Mouse (Mus musculus) neural tube, embryonic 11.5 days (tissue): Measurements from ENCODE around the gene Bag6. TPM values are rescaled to one million over a fixed set of nuclear protein-coding genes. Genes with fewer than 3 reads are reported as not detected.

Source experiments
- ATAC-seq: fragments of 200-750 bp; cut with Nextera tagmentation; 2 replicates; pipeline ENCODE4 v1.8.0; 2017; ENCODE audit warnings: moderate number of reproducible peaks, mild to moderate bottlenecking, moderate TSS enrichment, moderate library complexity; ENCODE audit not compliant: insufficient read depth, low FRiP score, low TSS enrichment
- DNase-seq: peaks from one replicate; pipeline ENCODE4 v3.0.0-alpha.2; 2015; ENCODE audit warnings: low spot score
- H3K27ac ChIP-seq: fragments of 300-500 bp; sonication (generic); 2 replicates; pipeline ENCODE4 v1.5.1; 2014; ENCODE audit warnings: low read depth, mild to moderate bottlenecking, low read length
- H3K27me3 ChIP-seq: fragments of 300-500 bp; sonication (generic); 2 replicates; pipeline ENCODE4 v1.6.1; 2014; ENCODE audit warnings: mild to moderate bottlenecking, low read length, mixed read lengths; ENCODE audit not compliant: control insufficient read depth, insufficient read depth
- H3K36me3 ChIP-seq: fragments of 300-500 bp; sonication (generic); 2 replicates; pipeline ENCODE4 v1.6.1; 2014; ENCODE audit warnings: mild to moderate bottlenecking, low read length, moderate library complexity, mixed read lengths; ENCODE audit not compliant: control insufficient read depth, insufficient read depth
- H3K4me1 ChIP-seq: fragments of 300-500 bp; sonication (generic); 2 replicates; pipeline ENCODE4 v1.6.1; 2014; ENCODE audit warnings: low read length, mixed read lengths; ENCODE audit not compliant: control insufficient read depth, insufficient read depth
- H3K4me2 ChIP-seq: fragments of 300-500 bp; sonication (generic); 2 replicates; pipeline ENCODE4 v1.6.1; 2014; ENCODE audit warnings: low read depth, mild to moderate bottlenecking, moderate library complexity
- H3K4me3 ChIP-seq: fragments of 300-500 bp; sonication (generic); 2 replicates; pipeline ENCODE4 v1.5.1; 2014; ENCODE audit warnings: low read depth, low read length
- H3K9ac ChIP-seq: fragments of 300-500 bp; sonication (generic); 2 replicates; pipeline ENCODE4 v1.6.1; 2014; ENCODE audit warnings: mild to moderate bottlenecking, low read length
- H3K9me3 ChIP-seq: fragments of 300-500 bp; sonication (generic); 2 replicates; pipeline ENCODE4 v1.6.1; 2016; ENCODE audit warnings: low read length; ENCODE audit not compliant: control insufficient read depth
- WGBS: fragments of 180-500 bp; shearing (Covaris S2); extraction: QIAGEN DNeasy Blood & Tissue Kit; methylation state at CpG from one replicate; pipeline ENCODE4 v1.1.7; 2014; 5-methylcytosine and 5-hydroxymethylcytosine counted together
- polyA plus RNA-seq: library from polyadenylated mRNA; unstranded; fragments of >200 nt; fragmentation: Nextera tagmentation; extraction: Ambion mirVana; gene quantifications from 2 replicates; pipeline ENCODE4 v1.2.1, GENCODE M21; 2014

Gene Bag6
- polyA plus RNA-seq, 1 experiment from 2014 or later: 99.4 TPM

GRCm38 (mm10) chr17:35147922-35148639, 13.1 kb downstream of the Bag6 start:
- H3K36me3 ChIP-seq: peaks cover 55% of the 10 kb centered on the region
- no peaks in the 10 kb centered on the region for H3K9me3 ChIP-seq
- H3K4me3 ChIP-seq: no peak overlapping the region
- H3K4me2 ChIP-seq: no peak overlapping the region
- H3K9ac ChIP-seq: no peak overlapping the region
- ATAC-seq: no peak
- WGBS: 72% methylated on average over 5 of the region's 5 CpGs
- peak; percentile 29 for DNase-seq
- H3K27me3 ChIP-seq: no peaks in the 10 kb centered on the region
- H3K27ac ChIP-seq: no peak overlapping the region
- H3K4me1 ChIP-seq: no peaks in the 10 kb centered on the region

- Histone ChIP-seq H3K4me3 (no peak overlapping the region), H3K9me3 (no peaks in the 10 kb centered on the region)
- WGBS: 97% methylated on average over 4 of the region's 4 CpGs
Measured at GRCm38 (mm10) chr17:35152121-35152520, 17.1 kb downstream of the Bag6 start.

GRCm38 (mm10) chr17:35153077-35153476, 18.1 kb downstream of the Bag6 start:
- ATAC-seq (no peak), DNase-seq (no peak)
- H3K36me3 ChIP-seq: peaks cover 79% of the 10 kb centered on the region
- 93% methylated on average over 9 of the region's 9 CpGs for WGBS
- H3K4me2 ChIP-seq: no peak overlapping the region
- no peaks in the 10 kb centered on the region for H3K27me3 ChIP-seq
- H3K4me3 ChIP-seq: no peak overlapping the region
- H3K9ac ChIP-seq: no peak overlapping the region
- no peak overlapping the region for H3K27ac ChIP-seq
- no peaks in the 10 kb centered on the region for H3K9me3 ChIP-seq
- no peaks in the 10 kb centered on the region for H3K4me1 ChIP-seq

More at GRCm38 (mm10) chr17:35152121-35152520, 17.1 kb downstream of the Bag6 start:
- H3K4me1 ChIP-seq: no peaks in the 10 kb centered on the region
- H3K36me3 ChIP-seq: peaks cover 69% of the 10 kb centered on the region
- H3K27ac ChIP-seq: no peak overlapping the region
- DNase-seq (no peak), ATAC-seq (no peak)
- H3K9ac ChIP-seq: no peak overlapping the region
- H3K27me3 ChIP-seq: no peaks in the 10 kb centered on the region
- no peak overlapping the region for H3K4me2 ChIP-seq

- Histone ChIP-seq H3K9me3 (no peaks in the 10 kb centered on the region), H3K4me3 (no peak overlapping the region), H3K4me1 (no peaks in the 10 kb centered on the region), H3K27me3 (no peaks in the 10 kb centered on the region), H3K4me2 (no peak overlapping the region), H3K9ac (no peak overlapping the region), H3K36me3 (peaks cover 87% of the 10 kb centered on the region), H3K27ac (no peak overlapping the region)
- ATAC-seq: no peak
- WGBS: 88% methylated on average over 4 of the region's 4 CpGs
- DNase-seq: no peak
Measured at GRCm38 (mm10) chr17:35153931-35154330, 19.0 kb downstream of the Bag6 start.

GRCm38 (mm10) chr17:35154616-35155015, 19.6 kb downstream of the Bag6 start:
- Histone ChIP-seq H3K9me3 (no peaks in the 10 kb centered on the region), H3K27me3 (no peaks in the 10 kb centered on the region), H3K36me3 (peaks cover 89% of the 10 kb centered on the region), H3K9ac (no peak overlapping the region), H3K27ac (no peak overlapping the region), H3K4me2 (no peak overlapping the region), H3K4me1 (no peaks in the 10 kb centered on the region), H3K4me3 (no peak overlapping the region)
- DNase-seq (no peak), ATAC-seq (no peak)
- 82% methylated on average over 7 of the region's 7 CpGs for WGBS

GRCm38 (mm10) chr17:35155451-35155850, 20.5 kb downstream of the Bag6 start:
- Histone ChIP-seq H3K4me1 (no peaks in the 10 kb centered on the region), H3K9ac (no peak overlapping the region), H3K36me3 (peaks cover 90% of the 10 kb centered on the region), H3K9me3 (no peaks in the 10 kb centered on the region), H3K4me2 (no peak overlapping the region), H3K4me3 (no peak overlapping the region), H3K27me3 (no peaks in the 10 kb centered on the region), H3K27ac (no peak overlapping the region)
- 94% methylated on average over 12 of the region's 12 CpGs for WGBS
- DNase-seq: no peak
- ATAC-seq: no peak

- no peak for DNase-seq
- no peaks in the 10 kb centered on the region for H3K27me3 ChIP-seq
- H3K4me3 ChIP-seq: no peak overlapping the region
- no peak overlapping the region for H3K4me2 ChIP-seq
- H3K36me3 ChIP-seq: peaks cover 90% of the 10 kb centered on the region
- H3K9ac ChIP-seq: no peak overlapping the region
- WGBS: 92% methylated on average over 33 of the region's 33 CpGs
- no peaks in the 10 kb centered on the region for H3K9me3 ChIP-seq
- no peak overlapping the region for H3K27ac ChIP-seq
- H3K4me1 ChIP-seq: no peaks in the 10 kb centered on the region
- ATAC-seq: no peak
Measured at GRCm38 (mm10) chr17:35156461-35157200, 21.7 kb downstream of the Bag6 start.

GRCm38 (mm10) chr17:35157254-35157653, 22.3 kb downstream of the Bag6 start:
- H3K4me1 ChIP-seq: no peaks in the 10 kb centered on the region; the same call in 1 of the 2 replicates
- no peak overlapping the region for H3K9ac ChIP-seq
- 94% methylated on average over 8 of the region's 8 CpGs for WGBS
- H3K9me3 ChIP-seq: no peaks in the 10 kb centered on the region
- no peaks in the 10 kb centered on the region for H3K27me3 ChIP-seq
- DNase-seq: no peak
- peaks cover 90% of the 10 kb centered on the region for H3K36me3 ChIP-seq
- no peak overlapping the region for H3K27ac ChIP-seq
- ATAC-seq: no peak
- H3K4me2 ChIP-seq: no peak overlapping the region
- H3K4me3 ChIP-seq: no peak overlapping the region
